Mouse (Mus musculus): ENCODE results near the gene Isoc2b. TPM values are rescaled to one million over a fixed set of nuclear protein-coding genes. Genes with fewer than 3 reads are reported as not detected.

Gene Isoc2b
- total and polyA plus RNA-seq, 2 experiments from 2014 or later, result 4.5 to 20.0 TPM

- H3K27ac ChIP-seq (ENCODE audit: low read depth), result peak within 1 kb of the TSS; percentile 96
- H3K9ac ChIP-seq (replicated peaks; ENCODE audit: low read depth, low read length), result peak within 1 kb of the TSS; percentile 79
- H3K4me3 ChIP-seq (ENCODE audit: low read depth, low read length), result peak within 1 kb of the TSS; percentile 90
- ATAC-seq (ENCODE audit: insufficient read depth, low read depth) (peak; percentile 89), DNase-seq (ENCODE audit: low spot score) (peak; percentile 93)
- TF ChIP-seq CTCF (IDR thresholded peaks at IDR 0.05; ENCODE audit: low read depth) (no peak), EP300 (IDR thresholded peaks at IDR 0.05; ENCODE audit: low read depth) (0 out of 2 replicates have a peak, but pooled peaks have one; percentile 63)
- H3K27me3 ChIP-seq (ENCODE audit: control insufficient read depth, insufficient read depth, low read length), result no peaks in the 10 kb centered on the region
- peak within 1 kb of the TSS; percentile 86 for H3K4me2 ChIP-seq (ENCODE audit: low read depth, low read length)
- under 1% methylated on average over 52 of the region's 56 CpGs for WGBS
- peaks cover 10% of the 10 kb centered on the region for H3K4me1 ChIP-seq (ENCODE audit: control insufficient read depth, insufficient read depth)
- H3K36me3 ChIP-seq (replicated peaks; ENCODE audit: control insufficient read depth, insufficient read depth, low read length), result peaks cover 27% of the 10 kb centered on the region
- H3K9me3 ChIP-seq (replicated peaks; ENCODE audit: control insufficient read depth, low read length), result no peaks in the 10 kb centered on the region
Observed at GRCm38 (mm10) chr7:4915007-4915665, 45.1 kb upstream of the Isoc2b start, which contains the start of gene Zfp628. Gene Zfp628, plus strand, starts transcription at chr7:4915217.

GRCm38 (mm10) chr7:4912248-4912647, 42.2 kb upstream of the Isoc2b start:
- no peak overlapping the region for H3K9ac ChIP-seq (replicated peaks; ENCODE audit: low read depth, low read length)
- WGBS, result 61% methylated on average over 5 of the region's 5 CpGs
- no peaks in the 10 kb centered on the region for H3K9me3 ChIP-seq (replicated peaks; ENCODE audit: control insufficient read depth, low read length)
- H3K4me3 ChIP-seq (ENCODE audit: low read depth, low read length), result no peak overlapping the region
- no peaks in the 10 kb centered on the region for H3K27me3 ChIP-seq (ENCODE audit: control insufficient read depth, insufficient read depth, low read length)
- DNase-seq (ENCODE audit: low spot score), result no peak
- H3K4me1 ChIP-seq (ENCODE audit: control insufficient read depth, insufficient read depth), result peaks cover 10% of the 10 kb centered on the region
- H3K36me3 ChIP-seq (replicated peaks; ENCODE audit: control insufficient read depth, insufficient read depth, low read length), result no peaks in the 10 kb centered on the region
- no peak for ATAC-seq (ENCODE audit: insufficient read depth, low read depth)
- TF ChIP-seq EP300 (IDR thresholded peaks at IDR 0.05; ENCODE audit: low read depth), result no peak
- no peak for TF ChIP-seq CTCF (IDR thresholded peaks at IDR 0.05; ENCODE audit: low read depth)
- H3K27ac ChIP-seq (ENCODE audit: low read depth), result no peak overlapping the region
- H3K4me2 ChIP-seq (ENCODE audit: low read depth, low read length), result no peak overlapping the region

GRCm38 (mm10) chr7:4911561-4911960, 41.5 kb upstream of the Isoc2b start:
- Histone ChIP-seq H3K4me1 (ENCODE audit: control insufficient read depth, insufficient read depth) (peaks cover 10% of the 10 kb centered on the region), H3K27ac (ENCODE audit: low read depth) (no peak overlapping the region), H3K36me3 (replicated peaks; ENCODE audit: control insufficient read depth, insufficient read depth, low read length) (no peaks in the 10 kb centered on the region), H3K9ac (replicated peaks; ENCODE audit: low read depth, low read length) (no peak overlapping the region), H3K9me3 (replicated peaks; ENCODE audit: control insufficient read depth, low read length) (no peaks in the 10 kb centered on the region), H3K4me3 (ENCODE audit: low read depth, low read length) (no peak overlapping the region), H3K27me3 (ENCODE audit: control insufficient read depth, insufficient read depth, low read length) (no peaks in the 10 kb centered on the region), H3K4me2 (ENCODE audit: low read depth, low read length) (no peak overlapping the region)
- WGBS, result 32% methylated on average over 9 of the region's 9 CpGs
- no peak for ATAC-seq (ENCODE audit: insufficient read depth, low read depth)
- DNase-seq (ENCODE audit: low spot score), result no peak
- peak; percentile 46 for TF ChIP-seq CTCF (IDR thresholded peaks at IDR 0.05; ENCODE audit: low read depth)
- TF ChIP-seq EP300 (IDR thresholded peaks at IDR 0.05; ENCODE audit: low read depth), result no peak

- H3K4me3 ChIP-seq (ENCODE audit: low read depth, low read length), result no peak within 1 kb of the TSS
- no peak within 1 kb of the TSS for H3K4me2 ChIP-seq (ENCODE audit: low read depth, low read length)
- H3K36me3 ChIP-seq (replicated peaks; ENCODE audit: control insufficient read depth, insufficient read depth, low read length), result no peaks in the 10 kb centered on the region
- 34% methylated on average over 10 of the region's 10 CpGs for WGBS
- H3K4me1 ChIP-seq (ENCODE audit: control insufficient read depth, insufficient read depth), result no peaks in the 10 kb centered on the region
- no peak for DNase-seq (ENCODE audit: low spot score)
- ATAC-seq (ENCODE audit: insufficient read depth, low read depth), result no peak
- no peak within 1 kb of the TSS for H3K9ac ChIP-seq (replicated peaks; ENCODE audit: low read depth, low read length)
- TF ChIP-seq EP300 (IDR thresholded peaks at IDR 0.05; ENCODE audit: low read depth), result no peak
- no peak for TF ChIP-seq CTCF (IDR thresholded peaks at IDR 0.05; ENCODE audit: low read depth)
- H3K27ac ChIP-seq (ENCODE audit: low read depth), result no peak within 1 kb of the TSS
- H3K9me3 ChIP-seq (replicated peaks; ENCODE audit: control insufficient read depth, low read length), result no peaks in the 10 kb centered on the region
- H3K27me3 ChIP-seq (ENCODE audit: control insufficient read depth, insufficient read depth, low read length), result no peaks in the 10 kb centered on the region
Observed at GRCm38 (mm10) chr7:4906466-4906950, 36.5 kb upstream of the Isoc2b start, which contains the start of gene Gm36210. Gene Gm36210, minus strand, starts transcription at chr7:4906516.

GRCm38 (mm10) chr7:4902404-4902803, 32.3 kb upstream of the Isoc2b start:
- Histone ChIP-seq H3K36me3 (replicated peaks; ENCODE audit: control insufficient read depth, insufficient read depth, low read length) (no peaks in the 10 kb centered on the region), H3K4me1 (ENCODE audit: control insufficient read depth, insufficient read depth) (peaks cover 10% of the 10 kb centered on the region; the same call in 1 of the 2 replicates), H3K4me3 (ENCODE audit: low read depth, low read length) (no peak overlapping the region), H3K9me3 (replicated peaks; ENCODE audit: control insufficient read depth, low read length) (no peaks in the 10 kb centered on the region), H3K4me2 (ENCODE audit: low read depth, low read length) (no peak overlapping the region), H3K27me3 (ENCODE audit: control insufficient read depth, insufficient read depth, low read length) (no peaks in the 10 kb centered on the region), H3K9ac (replicated peaks; ENCODE audit: low read depth, low read length) (no peak overlapping the region), H3K27ac (ENCODE audit: low read depth) (no peak overlapping the region)
- 71% methylated on average over 9 of the region's 9 CpGs for WGBS
- no peak for TF ChIP-seq CTCF (IDR thresholded peaks at IDR 0.05; ENCODE audit: low read depth)
- TF ChIP-seq EP300 (IDR thresholded peaks at IDR 0.05; ENCODE audit: low read depth), result no peak
- DNase-seq (ENCODE audit: low spot score), result no peak
- ATAC-seq (ENCODE audit: insufficient read depth, low read depth), result no peak
